Mouse (Mus musculus): ENCODE data around the gene Ccdc24. TPM values are rescaled to one million over a fixed set of nuclear protein-coding genes. Genes with fewer than 3 reads are reported as not detected.

Gene Ccdc24
- polyA plus RNA-seq, 1 experiment: 1.4 TPM

- H3K79me2 ChIP-seq (ENCODE audit: control insufficient read depth, insufficient read depth): no peaks in the 10 kb centered on the region
- peak overlapping the region; percentile 95 for H3ac ChIP-seq (ENCODE audit: control insufficient read depth, insufficient read length, low read depth)
- H3K79me3 ChIP-seq (ENCODE audit: low read depth): no peaks in the 10 kb centered on the region
- no peaks in the 10 kb centered on the region for H3K27me3 ChIP-seq (ENCODE audit: control insufficient read depth, insufficient read depth, insufficient read length)
- no peaks in the 10 kb centered on the region for H3K36me3 ChIP-seq (ENCODE audit: control insufficient read depth, insufficient read depth)
- no peak for TF ChIP-seq USF1 (IDR thresholded peaks at IDR 0.05; ENCODE audit: low read depth)
- peak overlapping the region; percentile 53 for H3K4me3 ChIP-seq (ENCODE audit: insufficient read depth, poor library complexity, severe bottlenecking)
These were observed 37.4 kb downstream of the Ccdc24 start for GRCm38 (mm10) chr4:117834845-117835530.

- Histone ChIP-seq H3K27me3 (ENCODE audit: control insufficient read depth, insufficient read depth, insufficient read length) (no peaks in the 10 kb centered on the region), H3ac (ENCODE audit: control insufficient read depth, insufficient read length, low read depth) (peak within 1 kb of the TSS; percentile 95)
These were observed 37.9 kb downstream of the Ccdc24 start, which contains the start of gene Slc6a9 for GRCm38 (mm10) chr4:117834457-117834844. Gene Slc6a9 (plus strand): TSS chr4:117834506.

GRCm38 (mm10) chr4:117831920-117832691 lies 40.3 kb downstream of the Ccdc24 start:
- Histone ChIP-seq H3ac (ENCODE audit: control insufficient read depth, insufficient read length, low read depth) (no peak overlapping the region), H3K4me3 (ENCODE audit: insufficient read depth, poor library complexity, severe bottlenecking) (no peak overlapping the region), H3K79me2 (ENCODE audit: control insufficient read depth, insufficient read depth) (no peaks in the 10 kb centered on the region), H3K27me3 (ENCODE audit: control insufficient read depth, insufficient read depth, insufficient read length) (no peaks in the 10 kb centered on the region), H3K79me3 (ENCODE audit: low read depth) (no peaks in the 10 kb centered on the region), H3K36me3 (ENCODE audit: control insufficient read depth, insufficient read depth) (no peaks in the 10 kb centered on the region)
- no peak for TF ChIP-seq MYOG (IDR thresholded peaks at IDR 0.05; ENCODE audit: control insufficient read depth, extremely low read depth, insufficient read length)
- TF ChIP-seq CTCF (IDR thresholded peaks at IDR 0.05; ENCODE audit: control insufficient read depth, insufficient read depth, insufficient read length): no peak
- no peak for TF ChIP-seq CEBPB (IDR thresholded peaks at IDR 0.05; ENCODE audit: low read depth)
- TF ChIP-seq USF1 (IDR thresholded peaks at IDR 0.05; ENCODE audit: low read depth): no peak

More at GRCm38 (mm10) chr4:117834457-117834844, 37.9 kb downstream of the Ccdc24 start, which contains the start of gene Slc6a9:
- no peak for TF ChIP-seq MYOD1 (IDR thresholded peaks at IDR 0.05; ENCODE audit: control insufficient read depth, insufficient read length, low read depth)
- Histone ChIP-seq H3K36me3 (ENCODE audit: control insufficient read depth, insufficient read depth) (no peaks in the 10 kb centered on the region), H3K79me2 (ENCODE audit: control insufficient read depth, insufficient read depth) (no peaks in the 10 kb centered on the region), H3K79me3 (ENCODE audit: low read depth) (no peaks in the 10 kb centered on the region), H3K4me3 (ENCODE audit: insufficient read depth, poor library complexity, severe bottlenecking) (peak within 1 kb of the TSS; percentile 53)

- Histone ChIP-seq H3K79me3 (ENCODE audit: low read depth) (no peaks in the 10 kb centered on the region), H3K4me3 (ENCODE audit: insufficient read depth, poor library complexity, severe bottlenecking) (no peak overlapping the region), H3K79me2 (ENCODE audit: control insufficient read depth, insufficient read depth) (no peaks in the 10 kb centered on the region), H3K36me3 (ENCODE audit: control insufficient read depth, insufficient read depth) (no peaks in the 10 kb centered on the region), H3K27me3 (ENCODE audit: control insufficient read depth, insufficient read depth, insufficient read length) (no peaks in the 10 kb centered on the region), H3ac (ENCODE audit: control insufficient read depth, insufficient read length, low read depth) (no peak overlapping the region)
- TF ChIP-seq USF1 (IDR thresholded peaks at IDR 0.05; ENCODE audit: low read depth) (no peak), MYOG (IDR thresholded peaks at IDR 0.05; ENCODE audit: control insufficient read depth, extremely low read depth, insufficient read length) (no peak), CEBPB (IDR thresholded peaks at IDR 0.05; ENCODE audit: low read depth) (no peak), FOSL1 (IDR thresholded peaks at IDR 0.05; ENCODE audit: insufficient read depth, low read length, poor library complexity, severe bottlenecking) (no peak)
These were observed 40.9 kb downstream of the Ccdc24 start for GRCm38 (mm10) chr4:117831499-117831898.

- no peak for TF ChIP-seq MYOD1 (IDR thresholded peaks at IDR 0.05; ENCODE audit: control insufficient read depth, insufficient read length, low read depth)
- TF ChIP-seq CEBPB (IDR thresholded peaks at IDR 0.05; ENCODE audit: low read depth): no peak
- no peak for TF ChIP-seq USF1 (IDR thresholded peaks at IDR 0.05; ENCODE audit: low read depth)
- no peak for TF ChIP-seq CTCF (IDR thresholded peaks at IDR 0.05; ENCODE audit: control insufficient read depth, insufficient read depth, insufficient read length)
- no peak for TF ChIP-seq MYOG (IDR thresholded peaks at IDR 0.05; ENCODE audit: control insufficient read depth, extremely low read depth, insufficient read length)
- TF ChIP-seq MAX (IDR thresholded peaks at IDR 0.05): no peak
- H3ac ChIP-seq (ENCODE audit: control insufficient read depth, insufficient read length, low read depth): no peak overlapping the region
- no peaks in the 10 kb centered on the region for H3K27me3 ChIP-seq (ENCODE audit: control insufficient read depth, insufficient read depth, insufficient read length)
- H3K4me3 ChIP-seq (ENCODE audit: insufficient read depth, poor library complexity, severe bottlenecking): no peak overlapping the region
- H3K36me3 ChIP-seq (ENCODE audit: control insufficient read depth, insufficient read depth): no peaks in the 10 kb centered on the region
- H3K79me3 ChIP-seq (ENCODE audit: low read depth): no peaks in the 10 kb centered on the region
- H3K79me2 ChIP-seq (ENCODE audit: control insufficient read depth, insufficient read depth): no peaks in the 10 kb centered on the region
These were observed 41.6 kb downstream of the Ccdc24 start for GRCm38 (mm10) chr4:117830801-117831200.

GRCm38 (mm10) chr4:117830124-117830551 lies 42.2 kb downstream of the Ccdc24 start:
- Histone ChIP-seq H3K27me3 (ENCODE audit: control insufficient read depth, insufficient read depth, insufficient read length) (peaks cover 5% of the 10 kb centered on the region), H3K79me2 (ENCODE audit: control insufficient read depth, insufficient read depth) (no peaks in the 10 kb centered on the region), H3K36me3 (ENCODE audit: control insufficient read depth, insufficient read depth) (no peaks in the 10 kb centered on the region), H3K79me3 (ENCODE audit: low read depth) (no peaks in the 10 kb centered on the region), H3K4me3 (ENCODE audit: insufficient read depth, poor library complexity, severe bottlenecking) (no peak overlapping the region), H3ac (ENCODE audit: control insufficient read depth, insufficient read length, low read depth) (no peak overlapping the region)
- TF ChIP-seq CTCF (IDR thresholded peaks at IDR 0.05; ENCODE audit: control insufficient read depth, insufficient read depth, insufficient read length) (no peak), MYOG (IDR thresholded peaks at IDR 0.05; ENCODE audit: control insufficient read depth, extremely low read depth, insufficient read length) (no peak), MAX (IDR thresholded peaks at IDR 0.05) (no peak), FOSL1 (IDR thresholded peaks at IDR 0.05; ENCODE audit: insufficient read depth, low read length, poor library complexity, severe bottlenecking) (no peak)

All from C2C12 (cell line).